Mouse (Mus musculus): ENCODE measurements around the gene Arl14. TPM values are rescaled to one million over a fixed set of nuclear protein-coding genes. Genes with fewer than 3 reads are reported as not detected.

Arl14 gene
- polyA plus RNA-seq, 1 experiment from 2014 or later: not detected

DNA sequence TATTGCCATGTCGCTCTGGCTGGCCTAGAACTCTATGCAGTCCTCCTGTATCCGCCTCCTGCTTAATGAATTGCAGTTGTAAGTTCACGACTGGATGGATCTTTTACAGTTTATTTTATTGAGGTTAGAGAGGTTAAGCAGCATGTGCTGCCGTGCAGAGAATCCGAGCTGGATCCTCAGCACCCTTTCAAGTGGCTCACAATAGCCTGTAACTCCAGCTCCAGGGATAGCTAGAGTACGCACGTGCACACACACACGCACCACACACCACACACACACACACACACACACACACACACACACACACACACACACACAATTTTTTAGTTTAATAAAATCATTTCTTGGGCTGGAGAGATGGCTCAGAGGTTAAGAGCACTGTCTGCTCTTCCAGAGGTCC, 27.0 kb upstream of the Arl14 start:
- Histone ChIP-seq H3K4me3 (no peak overlapping the region), H3K36me3 (no peaks in the 10 kb centered on the region), H3K9ac (no peak overlapping the region), H3K27me3 (replicated peaks) (no peaks in the 10 kb centered on the region), H3K4me1 (no peaks in the 10 kb centered on the region), H3K4me2 (no peak overlapping the region), H3K27ac (no peak overlapping the region), H3K9me3 (replicated peaks) (no peaks in the 10 kb centered on the region)
- ATAC-seq: no peak
- WGBS (ENCODE audit: insufficient replicate concordance): 63% methylated on average over 8 of the region's 8 CpGs

DNA sequence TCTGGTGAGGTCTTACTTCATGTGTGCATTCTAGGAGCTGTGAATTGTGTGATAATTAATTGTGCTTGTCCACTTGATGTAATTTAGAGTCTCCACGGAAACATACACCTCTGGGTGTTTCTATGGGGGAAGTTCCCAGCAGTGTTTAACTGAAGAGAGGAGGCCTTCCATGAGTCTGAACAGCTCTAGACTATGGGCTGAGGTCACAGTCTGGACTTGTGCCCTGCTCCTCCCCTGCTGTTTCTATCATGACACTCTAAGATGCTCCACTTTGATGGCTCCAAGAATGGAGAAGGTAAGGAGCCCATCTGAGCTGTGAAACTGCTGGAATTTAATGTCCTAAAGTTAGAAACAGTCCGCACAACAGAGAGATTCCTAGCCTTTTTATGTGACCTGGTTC, 24.1 kb upstream of the Arl14 start:
- H3K36me3 ChIP-seq: no peaks in the 10 kb centered on the region

GRCm38 (mm10) chr3:69200251-69200650, 22.0 kb upstream of the Arl14 start:
- Histone ChIP-seq H3K9ac (no peak overlapping the region), H3K9me3 (replicated peaks) (no peaks in the 10 kb centered on the region), H3K27me3 (replicated peaks) (no peaks in the 10 kb centered on the region), H3K4me1 (peaks cover 2% of the 10 kb centered on the region), H3K36me3 (no peaks in the 10 kb centered on the region), H3K4me2 (no peak overlapping the region), H3K4me3 (no peak overlapping the region), H3K27ac (no peak overlapping the region)
- 64% methylated on average over 1 of the region's 1 CpGs for WGBS (ENCODE audit: insufficient replicate concordance)
- no peak for ATAC-seq

More for the DNA sequence above, 24.1 kb upstream of the Arl14 start:
- Histone ChIP-seq H3K4me2 (no peak overlapping the region), H3K4me1 (no peaks in the 10 kb centered on the region), H3K9me3 (replicated peaks) (no peaks in the 10 kb centered on the region), H3K27me3 (replicated peaks) (no peaks in the 10 kb centered on the region), H3K4me3 (no peak overlapping the region), H3K27ac (no peak overlapping the region), H3K9ac (no peak overlapping the region)
- ATAC-seq: no peak
- 66% methylated on average over 2 of the region's 2 CpGs for WGBS (ENCODE audit: insufficient replicate concordance)

DNA sequence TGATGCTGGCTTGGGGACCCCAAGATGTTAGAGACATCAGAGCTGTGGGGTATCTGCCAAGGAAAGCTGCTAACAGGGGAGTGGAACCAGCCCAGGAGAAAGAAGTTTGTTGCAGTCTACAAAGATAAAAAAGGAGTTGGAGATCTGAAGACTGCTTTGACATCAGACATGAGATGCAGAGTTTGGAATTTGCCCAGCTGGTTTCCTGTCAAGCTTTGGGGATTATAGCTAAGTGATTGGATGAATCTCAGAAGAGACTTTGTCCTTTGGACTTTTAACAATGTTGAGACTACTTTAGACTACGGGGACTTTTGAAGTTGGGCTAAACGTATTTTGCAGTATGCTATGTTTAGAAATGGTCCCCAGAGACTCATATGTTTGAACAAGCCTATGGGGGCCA, 21.0 kb upstream of the Arl14 start:
- 68% methylated on average over 2 of the region's 2 CpGs for WGBS (ENCODE audit: insufficient replicate concordance)
- Histone ChIP-seq H3K27me3 (replicated peaks) (no peaks in the 10 kb centered on the region), H3K27ac (no peak overlapping the region), H3K9me3 (replicated peaks) (no peaks in the 10 kb centered on the region), H3K4me2 (no peak overlapping the region), H3K36me3 (no peaks in the 10 kb centered on the region), H3K4me3 (no peak overlapping the region), H3K9ac (no peak overlapping the region), H3K4me1 (peaks cover 12% of the 10 kb centered on the region)
- ATAC-seq: no peak

GRCm38 (mm10) chr3:69202876-69203275, 19.3 kb upstream of the Arl14 start:
- Histone ChIP-seq H3K9me3 (replicated peaks) (no peaks in the 10 kb centered on the region), H3K4me2 (no peak overlapping the region), H3K27ac (no peak overlapping the region), H3K4me1 (peaks cover 16% of the 10 kb centered on the region), H3K27me3 (replicated peaks) (no peaks in the 10 kb centered on the region), H3K9ac (no peak overlapping the region), H3K36me3 (no peaks in the 10 kb centered on the region), H3K4me3 (no peak overlapping the region)
- ATAC-seq: no peak
- WGBS (ENCODE audit: insufficient replicate concordance): 32% methylated on average over 4 of the region's 4 CpGs

DNA sequence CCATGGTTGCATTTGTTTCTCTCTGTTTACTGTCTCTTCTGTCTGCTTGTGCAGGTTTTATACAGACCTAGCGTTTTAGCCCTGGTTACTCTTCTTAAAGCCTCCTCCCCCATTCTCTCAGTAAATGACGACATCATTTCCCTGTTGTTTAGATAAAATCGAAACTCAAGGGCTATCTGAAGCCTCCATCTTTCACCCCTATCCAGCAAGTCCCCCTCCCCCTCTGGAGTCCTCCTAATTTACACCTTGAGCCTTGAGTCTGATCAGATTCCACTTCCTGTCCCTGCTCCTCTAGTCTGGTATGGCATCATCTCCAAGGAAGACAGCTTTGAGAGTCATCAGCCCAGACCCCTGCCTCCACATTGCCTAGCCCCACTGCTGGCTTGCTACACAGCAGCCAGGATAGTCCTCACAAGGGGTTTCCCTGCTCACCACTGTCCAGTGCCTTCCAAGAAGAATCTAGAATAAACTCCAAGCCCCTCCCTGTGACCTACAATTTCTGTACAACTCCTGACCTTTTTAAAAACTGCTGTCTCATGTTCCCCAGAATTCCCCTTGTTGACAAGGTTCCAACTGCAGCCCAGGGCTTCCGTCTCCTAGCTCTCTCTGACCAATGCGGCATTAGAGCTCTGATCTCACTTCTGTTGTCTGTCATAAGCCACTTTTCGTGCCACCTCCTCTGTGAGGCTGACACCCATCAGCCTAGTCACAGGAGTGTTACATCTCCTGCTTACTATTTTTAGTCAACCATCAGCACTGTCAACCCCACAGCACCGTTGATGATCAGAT, 16.8 kb upstream of the Arl14 start:
- peak; percentile 71 for ATAC-seq
- peak overlapping the region; percentile 39 for H3K4me2 ChIP-seq
- H3K4me1 ChIP-seq: peaks cover 16% of the 10 kb centered on the region
- 11% methylated on average over 7 of the region's 7 CpGs for WGBS (ENCODE audit: insufficient replicate concordance)
- no peak overlapping the region for H3K4me3 ChIP-seq
- H3K36me3 ChIP-seq: no peaks in the 10 kb centered on the region
- no peak overlapping the region for H3K9ac ChIP-seq
- H3K27ac ChIP-seq: no peak overlapping the region
- no peaks in the 10 kb centered on the region for H3K9me3 ChIP-seq (replicated peaks)
- no peaks in the 10 kb centered on the region for H3K27me3 ChIP-seq (replicated peaks)

- no peak overlapping the region for H3K9ac ChIP-seq
Measured at GRCm38 (mm10) chr3:69206193-69206893, 15.9 kb upstream of the Arl14 start.

GRCm38 (mm10) chr3:69208441-69209309, 13.5 kb upstream of the Arl14 start:
- peaks cover 16% of the 10 kb centered on the region for H3K4me1 ChIP-seq
- 59% methylated on average over 12 of the region's 12 CpGs for WGBS (ENCODE audit: insufficient replicate concordance)
- no peak for ATAC-seq

More at GRCm38 (mm10) chr3:69206193-69206893, 15.9 kb upstream of the Arl14 start:
- no peak for ATAC-seq
- WGBS (ENCODE audit: insufficient replicate concordance): 68% methylated on average over 10 of the region's 10 CpGs
- Histone ChIP-seq H3K4me3 (no peak overlapping the region), H3K4me1 (peaks cover 16% of the 10 kb centered on the region), H3K9me3 (replicated peaks) (no peaks in the 10 kb centered on the region), H3K27ac (no peak overlapping the region), H3K36me3 (no peaks in the 10 kb centered on the region), H3K27me3 (replicated peaks) (no peaks in the 10 kb centered on the region), H3K4me2 (peak overlapping the region; percentile 39)

DNA sequence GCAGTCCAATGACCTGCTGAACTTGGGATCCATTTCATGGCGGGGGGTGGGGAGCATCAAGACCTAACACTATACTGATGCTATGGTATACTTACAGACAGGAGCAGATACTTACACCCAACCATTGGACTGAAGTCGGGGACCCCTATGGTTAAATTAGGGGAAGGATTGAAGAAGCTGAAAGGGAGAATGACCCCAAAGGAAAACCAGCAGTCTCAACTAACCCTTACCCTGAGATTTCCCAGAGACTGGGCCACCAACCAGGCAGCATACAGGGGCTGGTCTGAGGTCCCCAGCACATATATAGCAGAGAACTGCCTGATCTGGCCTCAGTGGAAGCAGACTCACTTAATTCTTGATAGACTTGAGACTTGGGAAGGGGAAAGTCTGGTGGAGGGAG, 10.0 kb upstream of the Arl14 start:
- WGBS (ENCODE audit: insufficient replicate concordance): 62% methylated on average over 2 of the region's 2 CpGs
- H3K27ac ChIP-seq: no peak overlapping the region
- H3K36me3 ChIP-seq: no peaks in the 10 kb centered on the region
- H3K9ac ChIP-seq: no peak overlapping the region
- H3K9me3 ChIP-seq (replicated peaks): no peaks in the 10 kb centered on the region
- H3K4me1 ChIP-seq: no peaks in the 10 kb centered on the region
- no peaks in the 10 kb centered on the region for H3K27me3 ChIP-seq (replicated peaks)
- no peak overlapping the region for H3K4me2 ChIP-seq
- no peak overlapping the region for H3K4me3 ChIP-seq
- no peak for ATAC-seq

More at GRCm38 (mm10) chr3:69208441-69209309, 13.5 kb upstream of the Arl14 start:
- no peaks in the 10 kb centered on the region for H3K9me3 ChIP-seq (replicated peaks)
- H3K36me3 ChIP-seq: no peaks in the 10 kb centered on the region
- no peaks in the 10 kb centered on the region for H3K27me3 ChIP-seq (replicated peaks)
- no peak overlapping the region for H3K4me2 ChIP-seq
- H3K4me3 ChIP-seq: no peak overlapping the region
- H3K27ac ChIP-seq: no peak overlapping the region
- H3K9ac ChIP-seq: no peak overlapping the region

DNA sequence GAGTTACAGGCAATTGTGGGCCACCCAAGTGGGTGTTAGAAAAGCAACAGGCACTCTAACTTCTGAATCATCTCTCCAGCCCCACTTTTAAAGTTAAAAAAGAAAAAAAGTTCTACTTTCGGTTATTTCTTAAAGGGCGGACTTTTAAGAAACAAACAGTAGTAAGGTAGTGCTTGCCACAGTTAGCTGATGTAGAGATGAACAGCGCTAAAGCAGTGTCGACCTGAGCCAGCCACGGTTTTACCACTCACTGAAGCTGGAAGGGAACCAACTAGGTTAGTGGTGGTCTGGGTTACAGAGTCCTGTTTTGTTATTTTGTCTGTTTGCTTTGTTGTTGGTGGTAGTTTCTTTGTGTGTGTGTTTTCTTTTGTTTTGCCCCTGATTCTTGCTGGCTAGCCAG, 8.8 kb upstream of the Arl14 start:
- Histone ChIP-seq H3K9me3 (replicated peaks) (no peaks in the 10 kb centered on the region; the same call in 1 of the 2 replicates), H3K36me3 (no peaks in the 10 kb centered on the region), H3K27me3 (replicated peaks) (no peaks in the 10 kb centered on the region), H3K9ac (no peak overlapping the region), H3K27ac (no peak overlapping the region), H3K4me2 (no peak overlapping the region), H3K4me1 (no peaks in the 10 kb centered on the region), H3K4me3 (no peak overlapping the region)
- no peak for ATAC-seq
- WGBS (ENCODE audit: insufficient replicate concordance): 70% methylated on average over 5 of the region's 5 CpGs

DNA sequence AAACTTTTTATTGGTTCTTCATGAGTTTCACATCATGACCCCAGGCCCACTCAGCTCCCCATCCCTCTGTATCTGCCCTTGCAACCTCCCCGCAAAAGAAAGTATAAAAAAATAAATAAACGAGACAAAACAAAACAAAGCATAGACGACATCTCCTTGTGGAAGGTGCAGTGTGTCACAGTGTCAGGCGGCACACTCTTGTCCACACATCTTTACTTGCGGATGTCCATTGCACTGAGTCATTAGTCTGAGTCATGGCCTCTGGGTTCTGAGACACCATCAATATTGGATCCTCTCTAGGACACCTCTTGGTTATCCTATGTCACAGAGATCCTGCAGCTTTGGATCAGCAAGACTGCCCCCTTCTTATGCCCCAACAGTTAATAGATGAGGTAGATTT, 7.7 kb upstream of the Arl14 start:
- no peak overlapping the region for H3K9ac ChIP-seq
- no peak overlapping the region for H3K4me3 ChIP-seq
- H3K36me3 ChIP-seq: no peaks in the 10 kb centered on the region
- 69% methylated on average over 5 of the region's 5 CpGs for WGBS (ENCODE audit: insufficient replicate concordance)
- H3K4me1 ChIP-seq: no peaks in the 10 kb centered on the region
- H3K27ac ChIP-seq: no peak overlapping the region
- no peaks in the 10 kb centered on the region for H3K27me3 ChIP-seq (replicated peaks)
- no peaks in the 10 kb centered on the region; the same call in 1 of the 2 replicates for H3K9me3 ChIP-seq (replicated peaks)
- H3K4me2 ChIP-seq: no peak overlapping the region
- no peak for ATAC-seq

- ATAC-seq: no peak
- Histone ChIP-seq H3K27ac (no peak overlapping the region), H3K9ac (no peak overlapping the region), H3K27me3 (replicated peaks) (no peaks in the 10 kb centered on the region), H3K4me1 (no peaks in the 10 kb centered on the region), H3K4me2 (no peak overlapping the region), H3K4me3 (no peak overlapping the region), H3K36me3 (no peaks in the 10 kb centered on the region), H3K9me3 (replicated peaks) (no peaks in the 10 kb centered on the region; the same call in 1 of the 2 replicates)
- WGBS (ENCODE audit: insufficient replicate concordance): 80% methylated on average over 14 of the region's 14 CpGs
Measured at GRCm38 (mm10) chr3:69222502-69222900, 282 bp downstream of the Arl14 start.

Data from liver, embryonic 12.5 days (tissue).